Mouse (Mus musculus) embryonic facial prominence, embryonic 15.5 days (tissue): ENCODE data around the gene Prune2. TPM values are rescaled to one million over a fixed set of nuclear protein-coding genes. Genes with fewer than 3 reads are reported as not detected.

Experiments
- ATAC-seq: fragments of 200-750 bp; cut with Nextera tagmentation; 2 replicates; pipeline ENCODE4 v1.8.0; 2017; ENCODE audit warnings: low read depth, moderate TSS enrichment; ENCODE audit not compliant: insufficient number of reproducible peaks, low FRiP score, low TSS enrichment
- H3K27ac ChIP-seq: fragments of 300-500 bp; sonication (generic); replicated peaks from 2 replicates; pipeline ENCODE4 v1.5.1; 2015; ENCODE audit warnings: mild to moderate bottlenecking, inconsistent platforms
- H3K27me3 ChIP-seq: fragments of 300-500 bp; sonication (generic); 2 replicates; pipeline ENCODE4 v1.6.1; 2015; ENCODE audit warnings: inconsistent platforms
- H3K36me3 ChIP-seq: fragments of 300-500 bp; sonication (generic); 2 replicates; pipeline ENCODE4 v1.6.1; 2015; ENCODE audit warnings: mild to moderate bottlenecking, inconsistent platforms
- H3K4me1 ChIP-seq: fragments of 300-500 bp; sonication (generic); 2 replicates; pipeline ENCODE4 v1.6.1; 2015; ENCODE audit warnings: inconsistent platforms
- H3K4me2 ChIP-seq: fragments of 300-500 bp; sonication (generic); replicated peaks from 2 replicates; pipeline ENCODE4 v1.6.1; 2015; ENCODE audit warnings: mild to moderate bottlenecking, inconsistent platforms
- H3K4me3 ChIP-seq: fragments of 300-500 bp; sonication (generic); replicated peaks from 2 replicates; pipeline ENCODE4 v1.5.1; 2015; ENCODE audit warnings: mild to moderate bottlenecking, inconsistent platforms
- H3K9ac ChIP-seq: fragments of 300-500 bp; sonication (generic); 2 replicates; pipeline ENCODE4 v1.6.1; 2015; ENCODE audit warnings: inconsistent platforms
- H3K9me3 ChIP-seq: fragments of 300-500 bp; sonication (generic); replicated peaks from 2 replicates; pipeline ENCODE4 v1.6.1; 2016; ENCODE audit warnings: inconsistent platforms
- WGBS: fragments of 180-500 bp; shearing (Covaris S2); methylation state at CpG from one replicate; pipeline ENCODE4 v1.1.7; 2015; 5-methylcytosine and 5-hydroxymethylcytosine counted together
- polyA plus RNA-seq: library from polyadenylated mRNA; unstranded; fragments of >200 nt; fragmentation: Nextera tagmentation; extraction: Ambion mirVana; gene quantifications from 2 replicates; pipeline ENCODE4 v1.2.1, GENCODE M21; 2015

Prune2 gene
- 4.0 and 4.6 TPM in 2 replicates for polyA plus RNA-seq

DNA sequence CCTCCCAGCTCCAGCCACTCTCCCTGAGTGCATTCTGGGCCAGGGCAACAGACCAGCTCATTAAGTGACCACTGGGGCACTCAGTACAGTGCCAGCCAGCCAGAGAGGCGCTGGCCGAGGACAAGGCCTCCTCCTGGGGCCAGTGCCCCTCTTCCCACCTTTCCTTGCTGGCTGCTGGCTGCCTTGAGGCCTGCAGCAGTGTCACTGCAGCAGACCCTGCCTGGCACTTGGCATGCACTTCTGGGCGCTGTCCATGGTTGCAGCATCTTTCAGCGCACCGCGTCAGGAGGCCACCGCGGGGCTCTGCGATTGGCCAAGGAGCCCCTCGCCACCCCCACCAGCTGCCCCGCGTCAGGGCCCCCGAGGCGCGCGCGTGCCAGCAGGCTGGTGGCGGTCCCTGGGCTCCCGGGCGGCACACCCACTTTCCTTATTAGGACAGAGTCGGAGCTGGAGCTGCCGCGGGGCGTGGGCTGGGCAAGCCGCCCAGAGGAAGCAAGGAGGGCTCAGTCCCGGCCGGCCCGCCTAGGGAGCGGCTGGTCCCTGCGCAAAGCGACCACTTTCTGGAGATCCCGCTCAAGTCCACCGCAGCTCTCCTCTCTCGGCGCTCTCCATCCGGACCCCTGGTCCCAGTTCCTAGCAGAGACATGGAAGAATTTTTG lies at the start of gene Prune2:
Gene Prune2, plus strand, starts transcription at position 506 of the 659 bp plus-strand sequence.
- Histone ChIP-seq H3K27me3 (peaks cover 31% of the 10 kb centered on the region), H3K4me2 (peak within 1 kb of the TSS; percentile 65), H3K4me3 (peak within 1 kb of the TSS; percentile 37), H3K9ac (no peak within 1 kb of the TSS), H3K36me3 (no peaks in the 10 kb centered on the region), H3K27ac (no peak within 1 kb of the TSS), H3K9me3 (no peaks in the 10 kb centered on the region), H3K4me1 (peaks cover 13% of the 10 kb centered on the region)
- peak; percentile 92 for ATAC-seq
- under 1% methylated on average over 36 of the region's 36 CpGs for WGBS

DNA sequence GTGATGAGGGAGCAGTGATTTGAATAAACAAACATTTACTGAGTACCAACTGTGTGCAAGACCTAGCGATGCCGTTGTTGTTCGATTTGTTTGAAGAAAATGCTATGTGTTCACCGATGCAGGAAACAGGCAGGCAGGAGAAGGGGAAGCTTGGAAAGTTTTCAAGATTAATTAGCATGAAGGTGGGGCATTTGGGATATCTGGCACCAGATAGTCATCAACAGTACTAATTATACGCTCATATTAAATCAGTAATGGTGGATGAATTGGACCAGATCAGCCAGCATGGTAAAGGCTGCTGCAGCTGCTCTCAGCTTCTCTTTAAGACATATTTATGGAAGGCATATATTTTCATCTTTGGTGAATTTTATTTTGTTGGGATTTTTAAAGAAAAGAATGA lies 44.4 kb upstream of the Prune2 start:
- 82% methylated on average over 5 of the region's 5 CpGs for WGBS
- H3K4me1 ChIP-seq: no peaks in the 10 kb centered on the region
- H3K4me2 ChIP-seq: no peak overlapping the region
- no peak overlapping the region for H3K4me3 ChIP-seq
- no peaks in the 10 kb centered on the region for H3K36me3 ChIP-seq
- no peaks in the 10 kb centered on the region for H3K9me3 ChIP-seq
- ATAC-seq: no peak
- no peak overlapping the region for H3K9ac ChIP-seq
- no peak overlapping the region for H3K27ac ChIP-seq
- no peaks in the 10 kb centered on the region for H3K27me3 ChIP-seq

- Histone ChIP-seq H3K27ac (no peak overlapping the region), H3K4me1 (no peaks in the 10 kb centered on the region), H3K27me3 (no peaks in the 10 kb centered on the region), H3K9ac (no peak overlapping the region), H3K4me3 (no peak overlapping the region), H3K9me3 (no peaks in the 10 kb centered on the region), H3K4me2 (no peak overlapping the region), H3K36me3 (no peaks in the 10 kb centered on the region)
- WGBS: 68% methylated on average over 4 of the region's 4 CpGs
- ATAC-seq: no peak
Observed at GRCm38 (mm10) chr19:16924516-16924915, 31.4 kb upstream of the Prune2 start.

DNA sequence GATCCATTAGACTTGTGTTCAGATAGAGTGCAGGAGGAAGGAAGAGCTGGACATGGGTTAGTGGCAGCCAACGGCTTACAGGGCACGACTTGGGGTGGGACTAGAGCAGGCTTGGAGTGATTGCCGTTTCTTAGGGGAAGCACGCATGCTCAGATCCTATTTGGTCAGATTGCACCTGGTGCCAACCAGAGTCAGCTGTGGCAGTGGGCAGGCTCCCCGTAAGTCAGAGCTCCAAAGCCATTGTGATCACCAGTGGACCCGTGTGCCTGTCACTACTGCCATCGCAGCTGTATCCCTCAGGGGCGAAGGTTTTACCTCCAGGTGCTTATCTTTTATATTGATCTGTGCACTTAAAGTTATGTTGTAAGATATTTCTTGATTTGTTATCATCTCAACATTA lies 21.3 kb upstream of the Prune2 start:
- Histone ChIP-seq H3K9me3 (no peaks in the 10 kb centered on the region), H3K27ac (no peak overlapping the region), H3K9ac (no peak overlapping the region), H3K27me3 (no peaks in the 10 kb centered on the region), H3K4me3 (no peak overlapping the region), H3K36me3 (no peaks in the 10 kb centered on the region), H3K4me2 (no peak overlapping the region), H3K4me1 (no peaks in the 10 kb centered on the region)
- ATAC-seq: no peak
- WGBS: 74% methylated on average over 8 of the region's 8 CpGs

GRCm38 (mm10) chr19:16948794-16949313 lies 7.1 kb upstream of the Prune2 start:
- H3K9me3 ChIP-seq: no peaks in the 10 kb centered on the region
- H3K27me3 ChIP-seq: peaks cover 7% of the 10 kb centered on the region; the same call in 1 of the 2 replicates
- no peak overlapping the region for H3K4me2 ChIP-seq
- no peak overlapping the region for H3K4me3 ChIP-seq
- H3K4me1 ChIP-seq: no peaks in the 10 kb centered on the region
- no peak overlapping the region for H3K27ac ChIP-seq
- no peak for ATAC-seq
- 76% methylated on average over 2 of the region's 2 CpGs for WGBS
- H3K9ac ChIP-seq: no peak overlapping the region
- H3K36me3 ChIP-seq: no peaks in the 10 kb centered on the region

- Histone ChIP-seq H3K4me1 (no peaks in the 10 kb centered on the region), H3K4me3 (no peak overlapping the region), H3K36me3 (no peaks in the 10 kb centered on the region), H3K4me2 (no peak overlapping the region), H3K27me3 (peaks cover 7% of the 10 kb centered on the region; the same call in 1 of the 2 replicates), H3K27ac (no peak overlapping the region), H3K9me3 (no peaks in the 10 kb centered on the region), H3K9ac (no peak overlapping the region)
- ATAC-seq: no peak
- 94% methylated on average over 2 of the region's 2 CpGs for WGBS
Observed at GRCm38 (mm10) chr19:16949341-16949740, 6.6 kb upstream of the Prune2 start.

- Histone ChIP-seq H3K9me3 (no peaks in the 10 kb centered on the region), H3K9ac (no peak overlapping the region), H3K36me3 (no peaks in the 10 kb centered on the region), H3K27me3 (peaks cover 8% of the 10 kb centered on the region; the same call in 1 of the 2 replicates), H3K4me3 (no peak overlapping the region), H3K4me2 (no peak overlapping the region), H3K4me1 (no peaks in the 10 kb centered on the region), H3K27ac (no peak overlapping the region)
- WGBS: 37% methylated on average over 9 of the region's 9 CpGs
- ATAC-seq: no peak
Observed at GRCm38 (mm10) chr19:16950051-16950450, 5.9 kb upstream of the Prune2 start.

DNA sequence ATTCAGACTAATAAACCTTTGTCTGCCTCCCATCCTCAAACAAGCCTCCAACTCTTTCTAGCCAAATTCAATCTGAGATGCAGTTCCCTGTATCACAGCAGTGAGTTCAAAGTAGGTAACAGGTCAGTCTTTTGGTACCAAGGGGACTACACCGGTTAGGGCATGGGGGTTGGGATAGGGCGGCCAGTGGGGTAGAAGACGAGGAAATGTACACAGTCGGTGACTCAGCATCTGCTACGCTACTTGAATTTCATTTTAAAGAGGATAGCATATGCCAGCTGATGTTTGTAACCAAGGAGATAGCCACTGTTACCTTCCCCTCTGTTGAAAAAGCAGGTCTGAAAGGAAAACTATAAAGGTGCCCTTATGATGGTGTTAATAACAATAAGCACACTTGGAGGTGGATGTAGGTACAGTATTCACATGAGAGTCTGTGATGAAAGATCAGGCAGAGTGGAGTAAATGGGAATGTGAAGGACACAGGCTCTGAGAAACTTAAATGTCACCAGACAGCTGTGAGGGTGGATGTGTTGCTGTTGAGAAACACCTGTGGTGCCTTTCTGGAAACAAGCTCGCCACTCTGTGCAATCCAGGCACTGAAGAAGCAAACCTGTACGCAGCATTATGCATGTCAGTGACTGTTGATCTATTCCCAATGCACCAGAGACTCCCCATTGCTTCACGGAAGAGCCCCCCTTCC lies 5.1 kb upstream of the Prune2 start:
- no peaks in the 10 kb centered on the region for H3K36me3 ChIP-seq
- H3K27me3 ChIP-seq: peaks cover 14% of the 10 kb centered on the region
- H3K4me1 ChIP-seq: peaks cover 4% of the 10 kb centered on the region; the same call in 1 of the 2 replicates
- no peaks in the 10 kb centered on the region for H3K9me3 ChIP-seq
- WGBS: 70% methylated on average over 8 of the region's 8 CpGs
- H3K4me2 ChIP-seq: no peak overlapping the region
- H3K27ac ChIP-seq: no peak overlapping the region
- H3K9ac ChIP-seq: no peak overlapping the region
- no peak for ATAC-seq
- no peak overlapping the region for H3K4me3 ChIP-seq

GRCm38 (mm10) chr19:16954736-16955135 lies 1.2 kb upstream of the Prune2 start:
- Histone ChIP-seq H3K27ac (no peak overlapping the region), H3K4me3 (no peak overlapping the region), H3K4me2 (no peak overlapping the region), H3K4me1 (peaks cover 13% of the 10 kb centered on the region), H3K9ac (no peak overlapping the region), H3K27me3 (peaks cover 31% of the 10 kb centered on the region), H3K36me3 (no peaks in the 10 kb centered on the region), H3K9me3 (no peaks in the 10 kb centered on the region)
- ATAC-seq: no peak
- WGBS: 50% methylated on average over 6 of the region's 6 CpGs

DNA sequence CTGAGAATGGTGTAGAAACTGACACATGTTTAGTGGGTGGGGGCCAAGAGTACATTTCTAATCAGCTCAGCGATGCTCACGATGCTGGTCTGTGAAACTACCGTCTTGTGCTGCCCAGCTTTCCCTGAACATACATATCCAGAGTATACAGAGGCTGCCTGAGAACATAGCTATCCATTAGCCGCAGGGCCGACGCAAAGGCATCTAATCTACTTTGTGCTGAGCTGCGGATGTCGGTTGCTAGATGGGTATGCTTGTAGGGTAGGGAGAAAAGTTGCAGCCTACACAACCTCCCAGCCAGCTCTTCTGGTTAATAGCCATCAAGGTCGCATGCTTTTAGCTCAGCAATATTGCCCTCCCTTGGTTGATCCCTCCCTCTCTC lies 696 bp upstream of the Prune2 start:
- no peak for ATAC-seq
- H3K36me3 ChIP-seq: no peaks in the 10 kb centered on the region
- no peak overlapping the region for H3K9ac ChIP-seq
- H3K4me2 ChIP-seq: peak overlapping the region; percentile 65
- no peaks in the 10 kb centered on the region for H3K9me3 ChIP-seq
- H3K27ac ChIP-seq: no peak overlapping the region
- 51% methylated on average over 9 of the region's 9 CpGs for WGBS
- peaks cover 13% of the 10 kb centered on the region for H3K4me1 ChIP-seq
- H3K4me3 ChIP-seq: no peak overlapping the region
- peaks cover 31% of the 10 kb centered on the region for H3K27me3 ChIP-seq

GRCm38 (mm10) chr19:16956319-16956718 lies 401 bp downstream of the Prune2 start:
- 1% methylated on average over 7 of the region's 7 CpGs for WGBS
- Histone ChIP-seq H3K27ac (no peak overlapping the region), H3K9ac (no peak overlapping the region), H3K9me3 (no peaks in the 10 kb centered on the region), H3K36me3 (no peaks in the 10 kb centered on the region), H3K4me2 (peak overlapping the region; percentile 65), H3K4me1 (peaks cover 13% of the 10 kb centered on the region), H3K27me3 (peaks cover 31% of the 10 kb centered on the region), H3K4me3 (peak overlapping the region; percentile 37)
- ATAC-seq: 0 out of 2 replicates have a peak, but pooled peaks have one; percentile 15
